In the genomic region with DNA sequence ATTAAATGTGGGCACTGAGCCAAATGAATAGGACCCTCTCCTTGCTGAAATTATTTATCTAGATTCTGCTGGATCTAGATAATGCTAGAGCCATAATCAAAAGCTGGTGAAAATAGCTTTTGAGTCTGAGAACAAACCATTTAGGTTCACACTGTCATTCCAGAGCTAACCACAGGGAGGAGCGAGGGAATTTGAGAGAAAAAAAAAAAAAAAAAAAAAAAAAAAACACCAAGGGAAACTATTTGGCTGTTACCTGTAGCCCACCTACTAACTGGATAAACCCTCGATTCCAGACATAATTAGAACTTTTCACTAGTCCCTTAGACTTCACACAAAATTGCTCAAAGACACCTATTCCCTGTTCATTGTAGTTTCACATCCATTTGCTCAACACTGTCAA, we compare ENCODE assay signal across 9 mouse cellular contexts. TPM values are rescaled to one million over a fixed set of nuclear protein-coding genes. Genes with fewer than 3 reads are reported as not detected.
DNase-seq lines count a peak whose midpoint lies in the region; ATAC-seq and TF ChIP-seq lines count a peak whose summit lies in the region.
"Had no signal": no experiment of that assay in that cellular context is flagged by ENCODE, and none has a peak within 500 bp of the region (broad histone marks: within the 10 kb centered on the region; RNA-seq: fewer than 3 reads in every experiment).

No protein-coding gene starts in this region.

- no peak overlapping the region for H3K27ac ChIP-seq in embryonic facial prominence, embryonic 14.5 days (replicated peaks; ENCODE audit: low read depth, low read length)
- H3K27ac ChIP-seq in kidney, postnatal 0 days, result no peak overlapping the region
- no peak overlapping the region for H3K27ac ChIP-seq in neural tube, embryonic 12.5 days

- no peaks in the 10 kb centered on the region for H3K4me1 ChIP-seq in embryonic facial prominence, embryonic 14.5 days (ENCODE audit: control insufficient read depth, insufficient read depth, low read length)
- no peaks in the 10 kb centered on the region for H3K4me1 ChIP-seq in kidney, postnatal 0 days (replicated peaks; ENCODE audit: insufficient read depth, low read length)
- peaks cover 6% of the 10 kb centered on the region for H3K4me1 ChIP-seq in neural tube, embryonic 12.5 days

- peaks cover 74% of the 10 kb centered on the region for H3K79me2 ChIP-seq in C2C12 (ENCODE audit: control insufficient read depth, insufficient read depth)

- peaks cover 8% of the 10 kb centered on the region for H3K36me3 ChIP-seq in C2C12 (ENCODE audit: control insufficient read depth, insufficient read depth)
- H3K36me3 ChIP-seq in embryonic facial prominence, embryonic 14.5 days (ENCODE audit: control insufficient read depth, insufficient read depth, low read length), result no peaks in the 10 kb centered on the region
- H3K36me3 ChIP-seq in kidney, postnatal 0 days (ENCODE audit: insufficient read depth, low read length), result no peaks in the 10 kb centered on the region
- no peaks in the 10 kb centered on the region for H3K36me3 ChIP-seq in neural tube, embryonic 12.5 days

- no peaks in the 10 kb centered on the region for H3K27me3 ChIP-seq in C2C12 (ENCODE audit: control insufficient read depth, insufficient read depth, insufficient read length)
- H3K27me3 ChIP-seq in embryonic facial prominence, embryonic 14.5 days (replicated peaks; ENCODE audit: control insufficient read depth, insufficient read depth, low read length), result no peaks in the 10 kb centered on the region
- no peaks in the 10 kb centered on the region for H3K27me3 ChIP-seq in kidney, postnatal 0 days (ENCODE audit: insufficient read depth, low read length)
- H3K27me3 ChIP-seq in neural tube, embryonic 12.5 days (replicated peaks), result no peaks in the 10 kb centered on the region

- peak overlapping the region; percentile 77 for H3K4me2 ChIP-seq in embryonic facial prominence, embryonic 14.5 days (ENCODE audit: low read depth, low read length)
- peak overlapping the region; percentile 85 for H3K4me2 ChIP-seq in kidney, postnatal 0 days (ENCODE audit: low read length)
- H3K4me2 ChIP-seq in neural tube, embryonic 12.5 days (replicated peaks), result peak overlapping the region; percentile 84

- no peak for ATAC-seq in embryonic facial prominence, embryonic 14.5 days (ENCODE audit: low read depth)
- ATAC-seq in kidney, postnatal 0 days (replicated peaks; ENCODE audit: low FRiP score, low read depth), result no peak
- ATAC-seq in neural tube, embryonic 12.5 days (ENCODE audit: low FRiP score, low read depth), result no peak

- peaks cover 57% of the 10 kb centered on the region for H3K79me3 ChIP-seq in C2C12 (ENCODE audit: low read depth)

- DNase-seq in adrenal gland, postnatal 14 days, result peak; percentile 29
- DNase-seq in adrenal gland, adult 8-10 months, result no peak
- DNase-seq in embryonic facial prominence, embryonic 14.5 days (ENCODE audit: low spot score), result peak; percentile 52
- DNase-seq in kidney, postnatal 0 days (ENCODE audit: low spot score), result peak; percentile 50
- DNase-seq in layer of hippocampus, postnatal 14 days (ENCODE audit: low spot score in 2 of 2), result no peak
- no peak for DNase-seq in urinary bladder, postnatal 36 days (ENCODE audit: low spot score in 2 of 2)

- no peak for TF ChIP-seq CTCF in C2C12 (IDR thresholded peaks at IDR 0.05; ENCODE audit: control insufficient read depth, insufficient read depth, insufficient read length)
- peak; percentile 57 for TF ChIP-seq CTCF in kidney, postnatal 0 days (IDR thresholded peaks at IDR 0.05; ENCODE audit: low read depth)

- 4% methylated on average over 2 of the region's 2 CpGs for WGBS in embryonic facial prominence, embryonic 14.5 days
- 0% methylated on average over 2 of the region's 2 CpGs for WGBS in kidney, postnatal 0 days
- WGBS in neural tube, embryonic 12.5 days, result 3% methylated on average over 2 of the region's 2 CpGs

- H3K9ac ChIP-seq in embryonic facial prominence, embryonic 14.5 days (ENCODE audit: low read depth, low read length), result no peak overlapping the region
- H3K9ac ChIP-seq in kidney, postnatal 0 days (ENCODE audit: low read depth, low read length), result no peak overlapping the region
- H3K9ac ChIP-seq in neural tube, embryonic 12.5 days, result no peak overlapping the region

- H3K9me3 ChIP-seq in embryonic facial prominence, embryonic 14.5 days (ENCODE audit: control insufficient read depth, low read length), result no peaks in the 10 kb centered on the region
- H3K9me3 ChIP-seq in kidney, postnatal 0 days (replicated peaks; ENCODE audit: low read length), result no peaks in the 10 kb centered on the region
- no peaks in the 10 kb centered on the region for H3K9me3 ChIP-seq in neural tube, embryonic 12.5 days

- H3K4me3 ChIP-seq in C2C12 (ENCODE audit: insufficient read depth, poor library complexity, severe bottlenecking), result peak overlapping the region; percentile 76
- peak overlapping the region; percentile 100 for H3K4me3 ChIP-seq in embryonic facial prominence, embryonic 14.5 days (ENCODE audit: low read depth, low read length)
- peak overlapping the region; percentile 89 for H3K4me3 ChIP-seq in kidney, postnatal 0 days (replicated peaks; ENCODE audit: low read depth, low read length)
- peak overlapping the region; percentile 18; the same call in 1 of the 2 replicates for H3K4me3 ChIP-seq in neural tube, embryonic 12.5 days

- no peak overlapping the region for H3ac ChIP-seq in C2C12 (ENCODE audit: control insufficient read depth, insufficient read length, low read depth)

TF ChIP-seq in C2C12, 6 proteins besides CTCF, POLR2A, EP300 and RAD21:
- no peak for TF ChIP-seq MYOD1 (IDR thresholded peaks at IDR 0.05; ENCODE audit: control insufficient read depth, insufficient read length, low read depth)

RNA-seq across cellular contexts. Expression of a gene that starts 1.4 kb away (rescaled TPM):
- 117 and 121 TPM in 2 replicates for total RNA-seq in adrenal gland, postnatal 14 days (2021)
- 100 to 1,000 TPM in 3 of 4 experiments, 10 to 100 TPM in 1; 93.5 to 125 (median 105) TPM for total RNA-seq in adrenal gland, adult 8-10 months (2022)
- 159 TPM for polyA plus RNA-seq in C2C12 (2012; fragmentation: generic; extraction: Trizol)
- polyA plus RNA-seq in embryonic facial prominence, embryonic 14.5 days (2014; fragmentation: Nextera tagmentation; extraction: Ambion mirVana), result 102 and 107 TPM in 2 replicates
- 85.4 and 92.2 TPM in 2 replicates for polyA plus RNA-seq in kidney, postnatal 0 days (2015; fragmentation: Nextera tagmentation; extraction: Ambion mirVana)
- polyA plus RNA-seq in neural tube, embryonic 12.5 days (2016; fragmentation: Nextera tagmentation; extraction: Ambion mirVana), result 151 and 161 TPM in 2 replicates
- 10 to 100 TPM; 84.9 to 85.7 TPM for total RNA-seq in layer of hippocampus, postnatal 14 days (2021)

RNA-seq across cellular contexts. Expression of a gene that starts 17.0 kb away (rescaled TPM):
- 25.8 and 27.9 TPM in 2 replicates for total RNA-seq in adrenal gland, postnatal 14 days (2021)
- total RNA-seq in adrenal gland, adult 8-10 months (2022), result 10 to 100 TPM; 23.8 to 41.1 (median 37.2) TPM
- 20.9 TPM for polyA plus RNA-seq in C2C12 (2012; fragmentation: generic; extraction: Trizol)
- polyA plus RNA-seq in embryonic facial prominence, embryonic 14.5 days (2014; fragmentation: Nextera tagmentation; extraction: Ambion mirVana), result 5.4 and 5.8 TPM in 2 replicates
- 7.2 and 8.9 TPM in 2 replicates for polyA plus RNA-seq in kidney, postnatal 0 days (2015; fragmentation: Nextera tagmentation; extraction: Ambion mirVana)
- 24.2 and 27.3 TPM in 2 replicates for polyA plus RNA-seq in neural tube, embryonic 12.5 days (2016; fragmentation: Nextera tagmentation; extraction: Ambion mirVana)
- total RNA-seq in layer of hippocampus, postnatal 14 days (2021), result 10 to 100 TPM; 25.5 to 31.3 TPM

RNA-seq across cellular contexts. Expression of a gene that starts 21.6 kb away (rescaled TPM):
- total RNA-seq in adrenal gland, postnatal 14 days (2021), result 79.7 and 87.7 TPM in 2 replicates
- total RNA-seq in adrenal gland, adult 8-10 months (2022), result 100 to 1,000 TPM in 2 of 4 experiments, 10 to 100 TPM in 2; 85.7 to 104 (median 96.6) TPM
- 59.1 TPM for polyA plus RNA-seq in C2C12 (2012; fragmentation: generic; extraction: Trizol)
- 157 and 172 TPM in 2 replicates for polyA plus RNA-seq in embryonic facial prominence, embryonic 14.5 days (2014; fragmentation: Nextera tagmentation; extraction: Ambion mirVana)
- polyA plus RNA-seq in kidney, postnatal 0 days (2015; fragmentation: Nextera tagmentation; extraction: Ambion mirVana), result 116 and 123 TPM in 2 replicates
- 150 TPM in 2 replicates for polyA plus RNA-seq in neural tube, embryonic 12.5 days (2016; fragmentation: Nextera tagmentation; extraction: Ambion mirVana)
- total RNA-seq in layer of hippocampus, postnatal 14 days (2021), result 10 to 100 TPM; 77.7 to 79.7 TPM

RNA-seq across cellular contexts. Expression of a gene that starts 22.0 kb away (rescaled TPM):
- not detected in 2 replicates for total RNA-seq in adrenal gland, postnatal 14 days (2021)
- total RNA-seq in adrenal gland, adult 8-10 months (2022), result under 1 TPM in 3 of 4 experiments, not detected in 1; 0.56 to 0.81 (median 0.59) TPM
- polyA plus RNA-seq in C2C12 (2012; fragmentation: generic; extraction: Trizol), result 0.09 TPM
- 0.68 and 0.83 TPM in 2 replicates for polyA plus RNA-seq in embryonic facial prominence, embryonic 14.5 days (2014; fragmentation: Nextera tagmentation; extraction: Ambion mirVana)
- 0.82 and 0.92 TPM in 2 replicates for polyA plus RNA-seq in kidney, postnatal 0 days (2015; fragmentation: Nextera tagmentation; extraction: Ambion mirVana)
- 0.80 and 0.90 TPM in 2 replicates for polyA plus RNA-seq in neural tube, embryonic 12.5 days (2016; fragmentation: Nextera tagmentation; extraction: Ambion mirVana)
- total RNA-seq in layer of hippocampus, postnatal 14 days (2021), result not detected
- total RNA-seq: neutrophil, adult 5-6 weeks had no signal

RNA-seq across cellular contexts. Expression of a gene that starts 25.8 kb away (rescaled TPM):
- total RNA-seq in adrenal gland, postnatal 14 days (2021), result 42.7 and 64.9 TPM in 2 replicates
- total RNA-seq in adrenal gland, adult 8-10 months (2022), result 10 to 100 TPM; 34.5 to 44.5 (median 38.9) TPM
- polyA plus RNA-seq in C2C12 (2012; fragmentation: generic; extraction: Trizol), result 46.8 TPM
- 55.5 and 58.0 TPM in 2 replicates for polyA plus RNA-seq in embryonic facial prominence, embryonic 14.5 days (2014; fragmentation: Nextera tagmentation; extraction: Ambion mirVana)
- 62.8 and 66.8 TPM in 2 replicates for polyA plus RNA-seq in kidney, postnatal 0 days (2015; fragmentation: Nextera tagmentation; extraction: Ambion mirVana)
- 71.7 and 80.3 TPM in 2 replicates for polyA plus RNA-seq in neural tube, embryonic 12.5 days (2016; fragmentation: Nextera tagmentation; extraction: Ambion mirVana)
- 10 to 100 TPM; 48.1 to 55.2 TPM for total RNA-seq in layer of hippocampus, postnatal 14 days (2021)

Comparison
In these comparisons a context has a peak if more than half of its experiments do, and no peak if none do; other contexts are left out.
1. DNase-seq: peak in adrenal gland, postnatal 14 days (single experiment), embryonic facial prominence, embryonic 14.5 days (single experiment) and kidney, postnatal 0 days (single experiment); none in adrenal gland, adult 8-10 months (single experiment), layer of hippocampus, postnatal 14 days (0 of 2) and urinary bladder, postnatal 36 days (0 of 2).
2. H3K4me3 ChIP-seq: peak in every context shown above with its lines; median percentile 100 in embryonic facial prominence, embryonic 14.5 days; 89 in kidney, postnatal 0 days; 76 in C2C12; 18 in neural tube, embryonic 12.5 days.
3. Peak in every context shown above with its lines, with median percentiles within 50 percentile points of each other: H3K4me2 ChIP-seq.